Mouse (Mus musculus): ENCODE data around the gene Paxx. TPM values are rescaled to one million over a fixed set of nuclear protein-coding genes. Genes with fewer than 3 reads are reported as not detected.
"Not testable (repeated sequence)": the region's sequence is repeated elsewhere in the genome, so short reads cannot be mapped to it uniquely, and the experiment has no call there.

The Paxx gene
- total RNA-seq, 2 experiments from 2014 or later = 55.7 to 62.1 TPM

- no peak for TF ChIP-seq CTCF (conservative IDR thresholded peaks at IDR 0.05)
- DNase-seq (ENCODE audit: low spot score in 2 of 2) = no peak
- Histone ChIP-seq H3K4me3 (peak overlapping the region; percentile 87), H3K27ac (peak overlapping the region; percentile 95)
Observed at GRCm38 (mm10) chr2:25429435-25430180, 31.3 kb downstream of the Paxx start.

GRCm38 (mm10) chr2:25428442-25429236 is 32.3 kb downstream of the Paxx start, which contains the start of gene Abca2:
Gene Abca2 (plus strand): TSS chr2:25428703.
- TF ChIP-seq CTCF (conservative IDR thresholded peaks at IDR 0.05) = peak; percentile 92
- DNase-seq (ENCODE audit: low spot score in 2 of 2) = peak; percentile 95 to 96
- Histone ChIP-seq H3K4me3 (peak within 1 kb of the TSS; percentile 87), H3K27ac (peak within 1 kb of the TSS; percentile 95)

GRCm38 (mm10) chr2:25427256-25427655 is 33.6 kb downstream of the Paxx start:
- H3K4me3 ChIP-seq = no peak overlapping the region
- no peak for TF ChIP-seq CTCF (conservative IDR thresholded peaks at IDR 0.05)
- no peak for DNase-seq (ENCODE audit: low spot score in 2 of 2)
- 0 out of 2 replicates have a peak overlapping the region, but pooled peaks have one; percentile 14 for H3K27ac ChIP-seq

GRCm38 (mm10) chr2:25426721-25427191 is 34.1 kb downstream of the Paxx start:
- TF ChIP-seq CTCF (conservative IDR thresholded peaks at IDR 0.05) = peak; percentile 84
- H3K27ac ChIP-seq = no peak overlapping the region
- DNase-seq (ENCODE audit: low spot score in 2 of 2) = peak; percentile 55 to 73
- H3K4me3 ChIP-seq = no peak overlapping the region

- no peak overlapping the region for H3K27ac ChIP-seq
- DNase-seq (ENCODE audit: low spot score in 2 of 2) = no peak
- H3K4me3 ChIP-seq = no peak overlapping the region
- no peak for TF ChIP-seq CTCF (conservative IDR thresholded peaks at IDR 0.05)
Observed at GRCm38 (mm10) chr2:25425481-25425880, 35.4 kb downstream of the Paxx start.

- Histone ChIP-seq H3K27ac (no peak overlapping the region), H3K4me3 (no peak overlapping the region)
- DNase-seq (ENCODE audit: low spot score in 2 of 2) = no peak
- TF ChIP-seq CTCF (conservative IDR thresholded peaks at IDR 0.05) = no peak
Observed at GRCm38 (mm10) chr2:25423626-25424025, 37.3 kb downstream of the Paxx start.

GRCm38 (mm10) chr2:25422587-25423410 is 38.1 kb downstream of the Paxx start, which contains the start of gene Fut7:
Gene Fut7 (plus strand): TSS chr2:25423267.
- DNase-seq (ENCODE audit: low spot score in 2 of 2) = no peak
- no peak for TF ChIP-seq CTCF (conservative IDR thresholded peaks at IDR 0.05)
- Histone ChIP-seq H3K27ac (no peak within 1 kb of the TSS), H3K4me3 (no peak within 1 kb of the TSS)

- TF ChIP-seq CTCF (conservative IDR thresholded peaks at IDR 0.05) = peak; percentile 72
- no peak overlapping the region for H3K4me3 ChIP-seq
- H3K27ac ChIP-seq = no peak overlapping the region
- peak in 1 of 2 experiments; percentile 49 for DNase-seq (ENCODE audit: low spot score in 2 of 2)
Observed at GRCm38 (mm10) chr2:25421896-25422295, 39.0 kb downstream of the Paxx start.

GRCm38 (mm10) chr2:25417426-25417825 is 43.5 kb downstream of the Paxx start:
- no peak for TF ChIP-seq CTCF (conservative IDR thresholded peaks at IDR 0.05)
- DNase-seq (ENCODE audit: low spot score in 2 of 2) = no peak
- no peak overlapping the region for H3K27ac ChIP-seq
- no peak overlapping the region for H3K4me3 ChIP-seq

- not testable (repeated sequence) for DNase-seq (ENCODE audit: low spot score in 2 of 2); H3K27ac ChIP-seq
- TF ChIP-seq CTCF (conservative IDR thresholded peaks at IDR 0.05) = peak; percentile 73
Observed at GRCm38 (mm10) chr2:25413436-25413835, 47.5 kb downstream of the Paxx start.

GRCm38 (mm10) chr2:25408908-25409307 is 52.0 kb downstream of the Paxx start:
- no peak for TF ChIP-seq CTCF (conservative IDR thresholded peaks at IDR 0.05)
- H3K27ac ChIP-seq = no peak overlapping the region
- DNase-seq (ENCODE audit: low spot score in 2 of 2) = no peak
- H3K4me3 ChIP-seq = no peak overlapping the region

More at GRCm38 (mm10) chr2:25413436-25413835, 47.5 kb downstream of the Paxx start:
- not testable (repeated sequence) for H3K4me3 ChIP-seq

Small RNA genes within 50 kb of the gene (microRNA-seq; reads per million reads assigned to microRNA genes)
- gene Mir3087 = 4.4 to 5.4 reads per million in 2 experiments

Other genes starting within 250 kb of the Paxx start
- gene Nelfb, start 249.6 kb downstream of the Paxx start, total RNA-seq (2021) = 10 to 100 TPM; 57.0 to 58.5 TPM
- under 1 TPM in 1 of 2 experiments, not detected in 1; 0.33 TPM for gene Stpg3, start 246.5 kb downstream of the Paxx start, total RNA-seq (2021)
- gene Fam166a, start 242.3 kb downstream of the Paxx start, total RNA-seq (2021) = not detected
- 100 to 1,000 TPM; 305 to 309 TPM for gene Tubb4b, start 236.4 kb downstream of the Paxx start, total RNA-seq (2021)
- gene Slc34a3, start 226.7 kb downstream of the Paxx start, total RNA-seq (2021) = not detected
- gene Rnf224, start 224.3 kb downstream of the Paxx start, total RNA-seq (2021) = not detected
- 100 to 1,000 TPM; 228 to 232 TPM for gene Rnf208, start 218.8 kb downstream of the Paxx start, total RNA-seq (2021)
- gene Cysrt1, start 218.6 kb downstream of the Paxx start, total RNA-seq (2021) = not detected
- 1 to 10 TPM; 2.2 to 2.4 TPM for gene AL732309.1, start 214.2 kb downstream of the Paxx start, total RNA-seq (2021)
- 10 to 100 TPM; 35.1 to 35.8 TPM for gene Tmem203, start 205.7 kb downstream of the Paxx start, total RNA-seq (2021)
- gene Tprn, start 198.5 kb downstream of the Paxx start, total RNA-seq (2021) = 10 to 100 TPM; 21.5 to 23.8 TPM
- 10 to 100 TPM; 64.5 to 69.3 TPM for gene Ssna1, start 188.7 kb downstream of the Paxx start, total RNA-seq (2021)
- 10 to 100 TPM; 84.6 to 84.7 TPM for gene Anapc2, start 188.6 kb downstream of the Paxx start, total RNA-seq (2021)
- not detected for gene Tmem210, start 172.9 kb downstream of the Paxx start, total RNA-seq (2021)
- not detected for gene Lrrc26, start 171.2 kb downstream of the Paxx start, total RNA-seq (2021)
- gene Grin1, start 141.9 kb downstream of the Paxx start, total RNA-seq (2021) = 100 to 1,000 TPM; 443 to 449 TPM
- gene Man1b1, start 128.8 kb downstream of the Paxx start, total RNA-seq (2021) = 10 to 100 TPM; 56.4 to 58.0 TPM
- 10 to 100 TPM; 32.1 to 36.2 TPM for gene Dpp7, start 104.7 kb downstream of the Paxx start, total RNA-seq (2021)
- gene Uap1l1, start 95.4 kb downstream of the Paxx start, total RNA-seq (2021) = 10 to 100 TPM; 14.6 to 19.8 TPM
- gene Sapcd2, start 88.8 kb downstream of the Paxx start, total RNA-seq (2021) = 1 to 10 TPM; 3.0 to 4.0 TPM
- 10 to 100 TPM; 14.6 to 16.6 TPM for gene Entpd2, start 65.2 kb downstream of the Paxx start, total RNA-seq (2021)
- gene Npdc1, start 61.7 kb downstream of the Paxx start, total RNA-seq (2021) = 100 to 1,000 TPM; 429 to 433 TPM
- gene Fut7, start 37.8 kb downstream of the Paxx start, total RNA-seq (2021) = under 1 TPM in 1 of 2 experiments, not detected in 1; 0.37 TPM
- 100 to 1,000 TPM; 159 to 167 TPM for gene Abca2, start 32.4 kb downstream of the Paxx start, total RNA-seq (2021)
- under 1 TPM in 1 of 2 experiments, not detected in 1; 0.49 TPM for gene Clic3, start 4.3 kb downstream of the Paxx start, total RNA-seq (2021)
- gene Ptgds, start 9.0 kb upstream of the Paxx start, total RNA-seq (2021) = 100 to 1,000 TPM; 541 to 735 TPM
- not detected for gene Lcn12, start 32.8 kb upstream of the Paxx start, total RNA-seq (2021)
- gene Fbxw5, start 39.7 kb upstream of the Paxx start, total RNA-seq (2021) = 100 to 1,000 TPM; 109 to 120 TPM
- gene C8g, start 40.6 kb upstream of the Paxx start, total RNA-seq (2021) = 1 to 10 TPM in 1 of 2 experiments, under 1 TPM in 1; 0.97 to 1.5 TPM
- gene Traf2, start 85.8 kb upstream of the Paxx start, total RNA-seq (2021) = 10 to 100 TPM; 10.9 to 12.0 TPM
- gene Edf1, start 96.8 kb upstream of the Paxx start, total RNA-seq (2021) = 100 to 1,000 TPM; 193 to 200 TPM
- gene Mamdc4, start 113.8 kb upstream of the Paxx start, total RNA-seq (2021) = 1 to 10 TPM; 2.8 to 3.5 TPM
- 10 to 100 TPM; 59.1 to 67.5 TPM for gene Phpt1, start 114.1 kb upstream of the Paxx start, total RNA-seq (2021)
- gene Ajm1, start 120.7 kb upstream of the Paxx start, total RNA-seq (2021) = 100 to 1,000 TPM; 106 to 120 TPM
- 100 to 1,000 TPM; 149 to 151 TPM for gene Rabl6, start 147.4 kb upstream of the Paxx start, total RNA-seq (2021)
- not detected for gene Ccdc183, start 156.6 kb upstream of the Paxx start, total RNA-seq (2021)
- 10 to 100 TPM; 14.1 to 15.4 TPM for gene Tmem141, start 160.9 kb upstream of the Paxx start, total RNA-seq (2021)
- under 1 TPM; 0.79 TPM for gene Fcna, start 166.9 kb upstream of the Paxx start, total RNA-seq (2021)
- not detected for gene Lcn8, start 192.0 kb upstream of the Paxx start, total RNA-seq (2021)
- gene Lcn5, start 196.9 kb upstream of the Paxx start, total RNA-seq (2021) = not detected
- gene Lcn6, start 215.7 kb upstream of the Paxx start, total RNA-seq (2021) = not detected
- not detected for gene Lcn10, start 221.6 kb upstream of the Paxx start, total RNA-seq (2021)
- gene Obp2a, start 238.9 kb upstream of the Paxx start, total RNA-seq (2021) = not detected
- 10 to 100 TPM; 83.7 to 88.9 TPM for gene Bmyc, start 245.6 kb upstream of the Paxx start, total RNA-seq (2021)

All from layer of hippocampus, adult 2 months (tissue).